Mouse (Mus musculus) ES-Bruce4 (cell line): Measurements from ENCODE around the gene 4930449I24Rik.

Experiments used
- CTCF ChIP-seq: IDR thresholded peaks from one replicate; pipeline ENCODE4 v1.8.1; 2011; ENCODE audit warnings: low read depth, low read length
- EP300 ChIP-seq: IDR thresholded peaks from 2 replicates; pipeline ENCODE4 v1.6.1; 2011; ENCODE audit warnings: low read depth, low read length; ENCODE audit not compliant: insufficient read depth

DNA sequence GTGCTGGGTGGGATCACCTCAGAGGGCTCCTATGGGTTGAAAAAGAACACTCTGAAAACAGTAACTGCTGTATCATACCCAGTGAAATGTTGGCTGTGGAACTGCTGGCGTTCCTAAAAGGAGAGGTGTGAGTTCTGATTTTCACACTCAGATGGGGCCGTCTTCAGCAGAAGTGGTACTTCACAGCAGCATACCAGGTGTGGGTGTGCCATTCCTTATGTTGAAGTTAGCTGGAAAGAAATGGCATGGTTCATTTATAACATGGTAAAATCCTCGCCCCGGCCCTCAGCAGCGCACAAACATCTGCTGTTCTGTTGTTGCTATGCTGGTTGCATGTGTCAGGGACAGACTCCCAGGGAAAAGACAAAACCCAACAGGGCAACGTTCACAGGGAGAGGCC is 48.6 kb upstream of the 4930449I24Rik start:
- TF ChIP-seq CTCF (no peak), EP300 (no peak)
